Mouse (Mus musculus): Measurements from ENCODE around the gene Twsg1.

GRCm38 (mm10) chr17:65873156-65873555 is 77.9 kb downstream of the Twsg1 start:
- no peak for TF ChIP-seq CTCF (IDR thresholded peaks at IDR 0.05; ENCODE audit: low read depth, low read length)
- no peak for TF ChIP-seq POLR2A (IDR thresholded peaks at IDR 0.05; ENCODE audit: insufficient read depth, low read length)
